In the genomic region with DNA sequence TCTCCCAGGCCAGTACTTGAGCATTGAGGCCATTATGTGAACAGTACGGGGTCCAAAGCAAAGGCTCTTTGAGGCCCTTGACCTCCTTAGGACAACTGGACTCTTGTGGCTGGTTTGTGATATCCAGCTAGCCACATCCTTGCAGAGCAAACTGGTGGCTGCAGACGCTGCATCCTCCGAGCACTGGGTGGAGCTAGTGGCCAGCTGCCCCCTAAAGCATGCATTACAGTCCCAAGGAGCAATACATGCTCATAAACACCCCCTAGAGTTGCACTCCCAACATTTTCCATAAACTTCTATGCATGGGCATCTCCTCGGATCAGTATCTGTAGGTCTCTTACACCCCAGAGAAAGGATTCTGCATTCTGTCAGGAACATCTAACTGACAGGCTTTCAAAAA, we compare ENCODE assay signal across 10 mouse cellular contexts.
DNase-seq lines count a peak whose midpoint lies in the region; ATAC-seq lines count a peak whose summit lies in the region.
"Had no signal": no experiment of that assay in that cellular context is flagged by ENCODE, and none has a peak within 500 bp of the region (broad histone marks: within the 10 kb centered on the region; RNA-seq: fewer than 3 reads in every experiment).

No protein-coding gene starts in this region.

- ATAC-seq in midbrain, embryonic 13.5 days: no peak
- no peak for ATAC-seq in granulocyte monocyte progenitor cell, adult 5-6 weeks (replicated peaks; ENCODE audit: poor library complexity, severe bottlenecking)

- no peak overlapping the region for H3K4me3 ChIP-seq in midbrain, embryonic 13.5 days (replicated peaks)
- H3K4me3 ChIP-seq: megakaryocyte, embryonic 14.5 days had no signal

- no peak overlapping the region for H3K4me2 ChIP-seq in midbrain, embryonic 13.5 days (replicated peaks)

- no peaks in the 10 kb centered on the region for H3K27me3 ChIP-seq in midbrain, embryonic 13.5 days

- peaks cover 47% of the 10 kb centered on the region for H3K4me1 ChIP-seq in midbrain, embryonic 13.5 days (replicated peaks)

- peaks cover 12% of the 10 kb centered on the region; the same call in 1 of the 2 replicates for H3K36me3 ChIP-seq in midbrain, embryonic 13.5 days

- H3K9ac ChIP-seq in midbrain, embryonic 13.5 days (replicated peaks): no peak overlapping the region

- peak; percentile 33 for DNase-seq in embryo, embryonic 10 days (ENCODE audit: low spot score)
- no peak for DNase-seq in embryo, embryonic 9.5 days (ENCODE audit: extremely low spot score)
- DNase-seq in kidney, postnatal 10 days: peak; percentile 42
- no peak for DNase-seq in kidney, adult 18-20 months
- DNase-seq in NIH3T3 (ENCODE audit: low read depth): peak; percentile 29
- DNase-seq in thymus, postnatal 25 days: no peak
- DNase-seq: gastrocnemius, postnatal 14 days had no signal

- peak overlapping the region; percentile 68; the same call in 1 of the 2 replicates for H3K27ac ChIP-seq in midbrain, embryonic 13.5 days

- no peaks in the 10 kb centered on the region for H3K9me3 ChIP-seq in midbrain, embryonic 13.5 days

- 49% methylated on average over 4 of the region's 4 CpGs for WGBS in midbrain, embryonic 13.5 days

Comparison
In these comparisons a context has a peak if more than half of its experiments do, and no peak if none do; other contexts are left out.
1. DNase-seq: peak in embryo, embryonic 10 days (single experiment), kidney, postnatal 10 days (single experiment) and NIH3T3 (single experiment); none in embryo, embryonic 9.5 days (single experiment), kidney, adult 18-20 months (single experiment) and thymus, postnatal 25 days (single experiment).